In the genomic region with DNA sequence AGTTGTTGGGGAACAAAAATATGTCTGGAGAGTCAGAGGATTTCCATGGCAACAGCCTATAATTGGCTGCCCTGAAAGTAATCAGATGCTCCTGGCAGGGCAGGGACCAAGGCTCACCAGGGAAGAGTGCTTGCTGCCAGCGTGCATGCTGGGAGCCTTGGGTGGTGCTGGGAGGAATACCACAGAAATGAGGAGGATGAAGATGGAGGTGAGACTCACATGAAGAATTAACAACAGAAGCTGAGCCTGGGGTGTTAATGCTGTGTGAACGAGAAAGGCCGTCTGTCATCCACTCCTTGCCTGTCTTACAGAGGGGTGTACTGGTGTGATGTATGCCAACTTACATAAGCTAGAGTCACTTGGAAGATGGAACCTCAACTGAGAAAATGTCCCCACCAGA, we compare ENCODE assay signal across 30 mouse cellular contexts.
DNase-seq lines count a peak whose midpoint lies in the region; ATAC-seq and TF ChIP-seq lines count a peak whose summit lies in the region.
"Had no signal": no experiment of that assay in that cellular context is flagged by ENCODE, and none has a peak within 500 bp of the region (broad histone marks: within the 10 kb centered on the region; RNA-seq: fewer than 3 reads in every experiment).

No protein-coding gene starts in this region.

- WGBS in forebrain, embryonic 15.5 days, result 52% methylated on average over 3 of the region's 3 CpGs
- WGBS in forebrain, embryonic 11.5 days, result 84% methylated on average over 3 of the region's 3 CpGs
- WGBS in hindbrain, embryonic 13.5 days, result 81% methylated on average over 3 of the region's 3 CpGs

- no peak for ATAC-seq in forebrain, embryonic 15.5 days (replicated peaks)
- ATAC-seq in forebrain, embryonic 11.5 days (replicated peaks; ENCODE audit: low FRiP score), result no peak
- no peak for ATAC-seq in hindbrain, embryonic 13.5 days (ENCODE audit: low FRiP score)
- ATAC-seq: activated CD4-positive, CD25-positive, alpha-beta regulatory T cell, adult 4 months; intestine, postnatal 0 days; lung, postnatal 0 days had no signal

- H3K36me3 ChIP-seq in forebrain, embryonic 15.5 days, result no peaks in the 10 kb centered on the region
- no peaks in the 10 kb centered on the region for H3K36me3 ChIP-seq in forebrain, embryonic 11.5 days (ENCODE audit: control insufficient read depth, insufficient read depth, low read length)
- no peaks in the 10 kb centered on the region for H3K36me3 ChIP-seq in hindbrain, embryonic 13.5 days
- H3K36me3 ChIP-seq: heart, embryonic 15.5 days; limb, embryonic 10.5 days; limb, embryonic 15.5 days; liver, embryonic 13.5 days; midbrain, embryonic 12.5 days; neural tube, embryonic 13.5 days had no signal

- H3K9ac ChIP-seq in forebrain, embryonic 15.5 days (replicated peaks), result no peak overlapping the region
- no peak overlapping the region for H3K9ac ChIP-seq in forebrain, embryonic 11.5 days (ENCODE audit: low read length)
- no peak overlapping the region for H3K9ac ChIP-seq in hindbrain, embryonic 13.5 days
- H3K9ac ChIP-seq: heart, embryonic 15.5 days; hindbrain, embryonic 14.5 days; limb, embryonic 15.5 days; liver, embryonic 13.5 days; midbrain, embryonic 12.5 days; neural tube, embryonic 13.5 days had no signal

- no peaks in the 10 kb centered on the region for H3K27me3 ChIP-seq in forebrain, embryonic 15.5 days
- no peaks in the 10 kb centered on the region for H3K27me3 ChIP-seq in forebrain, embryonic 11.5 days (ENCODE audit: control insufficient read depth, insufficient read depth, low read length)
- no peaks in the 10 kb centered on the region for H3K27me3 ChIP-seq in hindbrain, embryonic 13.5 days
- H3K27me3 ChIP-seq: limb, embryonic 15.5 days; liver, embryonic 13.5 days; midbrain, embryonic 12.5 days; neural tube, embryonic 13.5 days had no signal

- H3K27ac ChIP-seq in forebrain, embryonic 15.5 days (replicated peaks), result peak overlapping the region; percentile 67
- H3K27ac ChIP-seq in forebrain, embryonic 11.5 days (ENCODE audit: low read depth, low read length), result no peak overlapping the region
- peak overlapping the region; percentile 32; the same call in 1 of the 2 replicates for H3K27ac ChIP-seq in layer of hippocampus, adult 2 months
- H3K27ac ChIP-seq in hindbrain, embryonic 13.5 days, result no peak overlapping the region
- H3K27ac ChIP-seq: heart, embryonic 15.5 days; hindbrain, embryonic 14.5 days; limb, embryonic 10.5 days; limb, embryonic 15.5 days; liver, embryonic 13.5 days; midbrain, embryonic 12.5 days; neural tube, embryonic 13.5 days had no signal

- H3K4me3 ChIP-seq in forebrain, embryonic 15.5 days, result no peak overlapping the region
- no peak overlapping the region for H3K4me3 ChIP-seq in forebrain, embryonic 11.5 days (ENCODE audit: low read depth, low read length)
- H3K4me3 ChIP-seq in layer of hippocampus, adult 2 months, result no peak overlapping the region
- no peak overlapping the region for H3K4me3 ChIP-seq in hindbrain, embryonic 13.5 days
- H3K4me3 ChIP-seq: heart, embryonic 15.5 days; limb, embryonic 10.5 days; limb, embryonic 15.5 days; liver, embryonic 13.5 days; megakaryocyte, embryonic 14.5 days; midbrain, embryonic 12.5 days; myocyte; neural tube, embryonic 13.5 days had no signal

- H3K4me2 ChIP-seq in forebrain, embryonic 15.5 days (replicated peaks), result no peak overlapping the region
- H3K4me2 ChIP-seq in forebrain, embryonic 11.5 days (ENCODE audit: low read depth, low read length, severe bottlenecking), result no peak overlapping the region
- H3K4me2 ChIP-seq in hindbrain, embryonic 13.5 days, result no peak overlapping the region
- H3K4me2 ChIP-seq: heart, embryonic 15.5 days; hindbrain, embryonic 14.5 days; limb, embryonic 15.5 days; liver, embryonic 13.5 days; midbrain, embryonic 12.5 days; neural tube, embryonic 13.5 days had no signal

- DNase-seq in cerebellum, adult 9-10 months, result peak; percentile 5
- no peak for DNase-seq in cerebellum, adult 18-20 months
- DNase-seq in forebrain, embryonic 11.5 days (ENCODE audit: low spot score), result no peak
- peak in 1 of 2 experiments; percentile 13 for DNase-seq in layer of hippocampus, adult 2 months (ENCODE audit: low spot score in 2 of 2)
- no peak for DNase-seq in layer of hippocampus, adult 9-10 months (ENCODE audit: low spot score)
- DNase-seq in brain, adult 2 months (ENCODE audit: low read depth, low spot score), result peak; percentile 59
- DNase-seq: adrenal gland, adult 2 months; adrenal gland, postnatal 36 days; gastrocnemius, postnatal 10 days; kidney, adult 9 months; kidney, postnatal 10 days; liver, embryonic 13.5 days; lung, adult 18-20 months; lung, postnatal 4 days; spleen, adult 18-20 months; thymus, adult 18-20 months; thymus, postnatal 25 days had no signal

- no peak for TF ChIP-seq CTCF in layer of hippocampus, adult 2 months (conservative IDR thresholded peaks at IDR 0.05)

- H3K9me3 ChIP-seq in forebrain, embryonic 15.5 days, result 0 out of 2 replicates have a peak, but pooled peaks cover 2% of the 10 kb centered on the region
- H3K9me3 ChIP-seq in forebrain, embryonic 11.5 days (ENCODE audit: control insufficient read depth, low read length), result no peaks in the 10 kb centered on the region
- H3K9me3 ChIP-seq in hindbrain, embryonic 13.5 days, result no peaks in the 10 kb centered on the region
- H3K9me3 ChIP-seq: heart, embryonic 15.5 days; limb, embryonic 10.5 days; limb, embryonic 15.5 days; liver, embryonic 13.5 days; megakaryocyte, embryonic 14.5 days; midbrain, embryonic 12.5 days; neural tube, embryonic 13.5 days had no signal

- peaks cover 3% of the 10 kb centered on the region; the same call in 1 of the 2 replicates for H3K4me1 ChIP-seq in forebrain, embryonic 15.5 days
- no peaks in the 10 kb centered on the region for H3K4me1 ChIP-seq in forebrain, embryonic 11.5 days (replicated peaks; ENCODE audit: control insufficient read depth, insufficient read depth, low read length)
- no peaks in the 10 kb centered on the region; the same call in 1 of the 2 replicates for H3K4me1 ChIP-seq in hindbrain, embryonic 13.5 days (replicated peaks)
- H3K4me1 ChIP-seq: heart, embryonic 15.5 days; limb, embryonic 15.5 days; liver, embryonic 13.5 days; megakaryocyte, embryonic 14.5 days; midbrain, embryonic 12.5 days; neural tube, embryonic 13.5 days had no signal

Comparison
In these comparisons a context has a peak if more than half of its experiments do, and no peak if none do; other contexts are left out.
1. DNase-seq: peak in cerebellum, adult 9-10 months (single experiment) and brain, adult 2 months (single experiment); none in cerebellum, adult 18-20 months (0 of 2), forebrain, embryonic 11.5 days (single experiment) and layer of hippocampus, adult 9-10 months (single experiment).
2. H3K27ac ChIP-seq: peak in forebrain, embryonic 15.5 days (single experiment) and layer of hippocampus, adult 2 months (single experiment); none in forebrain, embryonic 11.5 days (single experiment) and hindbrain, embryonic 13.5 days (single experiment).